Mouse (Mus musculus): Measurements from ENCODE around the gene Olfr1408.

GRCm38 (mm10) chr1:173174154-173174842 is 37.1 kb upstream of the Olfr1408 start:
- no peak for TF ChIP-seq CTCF (IDR thresholded peaks at IDR 0.05)
- TF ChIP-seq EP300 (IDR thresholded peaks at IDR 0.05; ENCODE audit: insufficient read depth, low read depth, low read length) = no peak
- TF ChIP-seq POLR2A (IDR thresholded peaks at IDR 0.05; ENCODE audit: insufficient read depth, low read depth, low read length) = no peak

Data from heart, adult 2 months (tissue).